Mouse (Mus musculus): ENCODE measurements around the gene Uhmk1. TPM values are rescaled to one million over a fixed set of nuclear protein-coding genes. Genes with fewer than 3 reads are reported as not detected.

The Uhmk1 gene
- polyA plus RNA-seq, 1 experiment from 2014 or later, result 8.9 TPM

GRCm38 (mm10) chr1:170147651-170148448 is 67.3 kb downstream of the Uhmk1 start:
- Histone ChIP-seq H3K36me3 (peaks cover 57% of the 10 kb centered on the region), H3K27me3 (ENCODE audit: low read depth, poor library complexity, severe bottlenecking) (no peaks in the 10 kb centered on the region), H3K9me3 (replicated peaks) (no peaks in the 10 kb centered on the region), H3K27ac (no peak overlapping the region), H3K4me3 (no peak overlapping the region), H3K4me1 (no peaks in the 10 kb centered on the region)
- WGBS, result 87% methylated on average over 9 of the region's 9 CpGs
- no peak for DNase-seq (ENCODE audit: low spot score)

GRCm38 (mm10) chr1:170145606-170146005 is 69.6 kb downstream of the Uhmk1 start:
- H3K27ac ChIP-seq, result no peak overlapping the region
- 92% methylated on average over 4 of the region's 4 CpGs for WGBS
- H3K9me3 ChIP-seq (replicated peaks), result no peaks in the 10 kb centered on the region
- H3K27me3 ChIP-seq (ENCODE audit: low read depth, poor library complexity, severe bottlenecking), result no peaks in the 10 kb centered on the region
- no peaks in the 10 kb centered on the region for H3K4me1 ChIP-seq
- no peak overlapping the region for H3K4me3 ChIP-seq
- peaks cover 68% of the 10 kb centered on the region for H3K36me3 ChIP-seq
- no peak for DNase-seq (ENCODE audit: low spot score)

Other genes starting within 250 kb of the Uhmk1 start
- 16.3 and 18.2 TPM in 2 replicates for gene Hsd17b7, start 246.2 kb downstream of the Uhmk1 start, polyA plus RNA-seq (2016; fragmentation: Nextera tagmentation; extraction: Ambion mirVana)
- gene Ddr2, start 104.6 kb downstream of the Uhmk1 start, polyA plus RNA-seq (2016; fragmentation: Nextera tagmentation; extraction: Ambion mirVana), result 68.4 and 91.8 TPM in 2 replicates
- gene Uap1, start 40.4 kb downstream of the Uhmk1 start, polyA plus RNA-seq (2016; fragmentation: Nextera tagmentation; extraction: Ambion mirVana), result 54.0 and 57.7 TPM in 2 replicates
- 0.11 TPM in 1 of 2 replicates, not detected in the other for gene Sh2d1b2, start 17.4 kb upstream of the Uhmk1 start, polyA plus RNA-seq (2016; fragmentation: Nextera tagmentation; extraction: Ambion mirVana)
- gene Sh2d1b1, start 61.9 kb upstream of the Uhmk1 start, polyA plus RNA-seq (2016; fragmentation: Nextera tagmentation; extraction: Ambion mirVana), result 0.05 TPM in 1 of 2 replicates, not detected in the other
- 1.9 and 2.3 TPM in 2 replicates for gene Gm7694, start 90.9 kb upstream of the Uhmk1 start, polyA plus RNA-seq (2016; fragmentation: Nextera tagmentation; extraction: Ambion mirVana)
- 0.20 and 1.0 TPM in 2 replicates for gene Spata46, start 93.4 kb upstream of the Uhmk1 start, polyA plus RNA-seq (2016; fragmentation: Nextera tagmentation; extraction: Ambion mirVana)